Mouse (Mus musculus) embryonic facial prominence, embryonic 11.5 days (tissue): ENCODE measurements around the gene Phlpp1. TPM values are rescaled to one million over a fixed set of nuclear protein-coding genes. Genes with fewer than 3 reads are reported as not detected.

Source experiments
- ATAC-seq: fragments of 200-750 bp; cut with Nextera tagmentation; replicated peaks from 2 replicates; pipeline ENCODE4 v1.8.0; 2017; ENCODE audit warnings: low read depth; ENCODE audit not compliant: insufficient number of reproducible peaks, low FRiP score, low TSS enrichment
- DNase-seq: peaks from one replicate; pipeline ENCODE4 v3.0.0-alpha.2; 2015; ENCODE audit warnings: low spot score
- H3K27ac ChIP-seq: fragments of 300-500 bp; sonication (generic); replicated peaks from 2 replicates; pipeline ENCODE4 v1.5.1; 2014; ENCODE audit warnings: mild to moderate bottlenecking, low read depth, low read length, control low read depth
- H3K27me3 ChIP-seq: fragments of 300-500 bp; sonication (generic); 2 replicates; pipeline ENCODE4 v1.6.1; 2014; ENCODE audit warnings: mild to moderate bottlenecking, low read length, moderate library complexity, mixed read lengths; ENCODE audit not compliant: control insufficient read depth, insufficient read depth
- H3K36me3 ChIP-seq: fragments of 300-500 bp; sonication (generic); replicated peaks from 2 replicates; pipeline ENCODE4 v1.6.1; 2014; ENCODE audit warnings: low read depth, mild to moderate bottlenecking, low read length, moderate library complexity, mixed read lengths; ENCODE audit not compliant: control insufficient read depth, insufficient read depth
- H3K4me1 ChIP-seq: fragments of 300-500 bp; sonication (generic); 2 replicates; pipeline ENCODE4 v1.6.1; 2014; ENCODE audit warnings: low read length, mixed read lengths; ENCODE audit not compliant: control insufficient read depth, insufficient read depth
- H3K4me2 ChIP-seq: fragments of 300-500 bp; sonication (generic); 2 replicates; pipeline ENCODE4 v1.6.1; 2014; ENCODE audit warnings: low read depth, mild to moderate bottlenecking, control low read depth, low read length, moderate library complexity
- H3K4me3 ChIP-seq: fragments of 300-500 bp; sonication (generic); 2 replicates; pipeline ENCODE4 v1.5.1; 2014; ENCODE audit warnings: low read depth, low read length, control low read depth
- H3K9ac ChIP-seq: fragments of 300-500 bp; sonication (generic); replicated peaks from 2 replicates; pipeline ENCODE4 v1.6.1; 2014; ENCODE audit warnings: mild to moderate bottlenecking, control low read depth, low read length
- H3K9me3 ChIP-seq: fragments of 300-500 bp; sonication (generic); replicated peaks from 2 replicates; pipeline ENCODE4 v1.6.1; 2016; ENCODE audit warnings: mild to moderate bottlenecking, low read length, inconsistent platforms, mixed read lengths; ENCODE audit not compliant: control insufficient read depth
- WGBS: fragments of 180-500 bp; shearing (Covaris S2); extraction: QIAGEN DNeasy Blood & Tissue Kit; methylation state at CpG from one replicate; pipeline ENCODE4 v1.1.7; 2014; 5-methylcytosine and 5-hydroxymethylcytosine counted together
- polyA plus RNA-seq: library from polyadenylated mRNA; unstranded; fragments of >200 nt; fragmentation: Nextera tagmentation; extraction: Ambion mirVana; gene quantifications from 2 replicates; pipeline ENCODE4 v1.2.1, GENCODE M21; 2014

Phlpp1 gene
- polyA plus RNA-seq, 1 experiment from 2014 or later, result 3.8 TPM

GRCm38 (mm10) chr1:106240116-106240685 is 68.6 kb downstream of the Phlpp1 start:
- Histone ChIP-seq H3K9me3 (no peaks in the 10 kb centered on the region), H3K4me1 (no peaks in the 10 kb centered on the region), H3K27ac (no peak overlapping the region), H3K4me3 (no peak overlapping the region), H3K9ac (no peak overlapping the region), H3K27me3 (no peaks in the 10 kb centered on the region), H3K4me2 (no peak overlapping the region), H3K36me3 (no peaks in the 10 kb centered on the region)
- ATAC-seq, result no peak
- WGBS, result 75% methylated on average over 7 of the region's 7 CpGs
- no peak for DNase-seq

- 72% methylated on average over 1 of the region's 1 CpGs for WGBS
- no peak overlapping the region for H3K4me3 ChIP-seq
- no peak overlapping the region for H3K9ac ChIP-seq
- ATAC-seq (no peak), DNase-seq (no peak)
- no peaks in the 10 kb centered on the region for H3K4me1 ChIP-seq
- no peaks in the 10 kb centered on the region for H3K36me3 ChIP-seq
- H3K4me2 ChIP-seq, result no peak overlapping the region
- H3K27me3 ChIP-seq, result no peaks in the 10 kb centered on the region
- no peak overlapping the region for H3K27ac ChIP-seq
- H3K9me3 ChIP-seq, result no peaks in the 10 kb centered on the region
Observed at GRCm38 (mm10) chr1:106241059-106241458, 69.5 kb downstream of the Phlpp1 start.

GRCm38 (mm10) chr1:106242129-106242528 is 70.6 kb downstream of the Phlpp1 start:
- H3K27me3 ChIP-seq, result no peaks in the 10 kb centered on the region
- no peaks in the 10 kb centered on the region for H3K9me3 ChIP-seq
- H3K4me3 ChIP-seq, result no peak overlapping the region
- no peak overlapping the region for H3K27ac ChIP-seq
- no peak overlapping the region for H3K4me2 ChIP-seq
- ATAC-seq, result no peak
- H3K4me1 ChIP-seq, result no peaks in the 10 kb centered on the region
- WGBS, result 56% methylated on average over 2 of the region's 2 CpGs
- DNase-seq, result no peak
- H3K36me3 ChIP-seq, result no peaks in the 10 kb centered on the region
- H3K9ac ChIP-seq, result no peak overlapping the region

- Histone ChIP-seq H3K4me3 (no peak overlapping the region), H3K9me3 (no peaks in the 10 kb centered on the region), H3K4me1 (no peaks in the 10 kb centered on the region), H3K36me3 (no peaks in the 10 kb centered on the region), H3K9ac (no peak overlapping the region), H3K27ac (no peak overlapping the region), H3K27me3 (no peaks in the 10 kb centered on the region), H3K4me2 (no peak overlapping the region)
- DNase-seq, result no peak
- no peak for ATAC-seq
- 82% methylated on average over 1 of the region's 1 CpGs for WGBS
Observed at GRCm38 (mm10) chr1:106243371-106243770, 71.8 kb downstream of the Phlpp1 start.

- Histone ChIP-seq H3K4me3 (no peak overlapping the region), H3K9ac (no peak overlapping the region), H3K4me1 (no peaks in the 10 kb centered on the region), H3K27ac (no peak overlapping the region), H3K27me3 (no peaks in the 10 kb centered on the region), H3K9me3 (no peaks in the 10 kb centered on the region), H3K4me2 (no peak overlapping the region), H3K36me3 (no peaks in the 10 kb centered on the region)
- no peak for ATAC-seq
- WGBS, result 91% methylated on average over 3 of the region's 3 CpGs
- no peak for DNase-seq
Observed at GRCm38 (mm10) chr1:106244245-106244644, 72.7 kb downstream of the Phlpp1 start.

GRCm38 (mm10) chr1:106254047-106254446 is 82.5 kb downstream of the Phlpp1 start:
- no peaks in the 10 kb centered on the region for H3K36me3 ChIP-seq
- ATAC-seq, result no peak
- no peak overlapping the region for H3K27ac ChIP-seq
- WGBS, result 89% methylated on average over 1 of the region's 1 CpGs
- DNase-seq, result no peak
- no peak overlapping the region for H3K4me3 ChIP-seq
- no peak overlapping the region for H3K4me2 ChIP-seq
- H3K9ac ChIP-seq, result no peak overlapping the region
- no peaks in the 10 kb centered on the region for H3K9me3 ChIP-seq
- no peaks in the 10 kb centered on the region for H3K27me3 ChIP-seq
- H3K4me1 ChIP-seq, result no peaks in the 10 kb centered on the region

GRCm38 (mm10) chr1:106257176-106257575 is 85.6 kb downstream of the Phlpp1 start:
- H3K4me3 ChIP-seq, result no peak overlapping the region
- H3K9ac ChIP-seq, result no peak overlapping the region
- ATAC-seq, result no peak
- H3K4me1 ChIP-seq, result no peaks in the 10 kb centered on the region
- no peak overlapping the region for H3K27ac ChIP-seq
- no peaks in the 10 kb centered on the region for H3K9me3 ChIP-seq
- WGBS, result 91% methylated on average over 1 of the region's 1 CpGs
- no peaks in the 10 kb centered on the region for H3K27me3 ChIP-seq
- H3K4me2 ChIP-seq, result no peak overlapping the region
- H3K36me3 ChIP-seq, result no peaks in the 10 kb centered on the region
- no peak for DNase-seq

- H3K36me3 ChIP-seq, result no peaks in the 10 kb centered on the region
- no peak overlapping the region for H3K4me2 ChIP-seq
- no peaks in the 10 kb centered on the region for H3K9me3 ChIP-seq
- ATAC-seq, result no peak
- no peak overlapping the region for H3K27ac ChIP-seq
- H3K9ac ChIP-seq, result no peak overlapping the region
- no peak overlapping the region for H3K4me3 ChIP-seq
- no peak for DNase-seq
- WGBS, result 94% methylated on average over 6 of the region's 6 CpGs
- H3K4me1 ChIP-seq, result no peaks in the 10 kb centered on the region
- H3K27me3 ChIP-seq, result no peaks in the 10 kb centered on the region
Observed at GRCm38 (mm10) chr1:106268028-106268799, 96.7 kb downstream of the Phlpp1 start.
